Mouse (Mus musculus) limb, embryonic 14.5 days (tissue): Measurements from ENCODE around the gene Xlr4c. TPM values are rescaled to one million over a fixed set of nuclear protein-coding genes. Genes with fewer than 3 reads are reported as not detected.
"Not testable (repeated sequence)": the region's sequence is repeated elsewhere in the genome, so short reads cannot be mapped to it uniquely, and the experiment has no call there.

ENCODE experiments used
- ATAC-seq: fragments of 200-750 bp; cut with Nextera tagmentation; 2 replicates; pipeline ENCODE4 v1.8.0; 2017; ENCODE audit warnings: low read depth, moderate number of reproducible peaks, moderate TSS enrichment; ENCODE audit not compliant: low FRiP score
- DNase-seq: peaks from one replicate; pipeline ENCODE4 v3.0.0-alpha.2; 2015; ENCODE audit warnings: low spot score
- H3K27ac ChIP-seq: fragments of 300-500 bp; sonication (generic); replicated peaks from 2 replicates; pipeline ENCODE4 v1.5.1; 2014; ENCODE audit warnings: low read depth, mild to moderate bottlenecking, low read length, moderate library complexity, mixed read lengths
- H3K27me3 ChIP-seq: fragments of 300-500 bp; sonication (generic); 2 replicates; pipeline ENCODE4 v1.6.1; 2014; ENCODE audit warnings: low read length, mixed read lengths; ENCODE audit not compliant: control insufficient read depth, insufficient read depth
- H3K36me3 ChIP-seq: fragments of 300-500 bp; sonication (generic); 2 replicates; pipeline ENCODE4 v1.6.1; 2014; ENCODE audit warnings: mild to moderate bottlenecking, low read length, moderate library complexity, mixed read lengths; ENCODE audit not compliant: control insufficient read depth, insufficient read depth
- H3K4me1 ChIP-seq: fragments of 300-500 bp; sonication (generic); 2 replicates; pipeline ENCODE4 v1.6.1; 2014; ENCODE audit warnings: antibody characterized with exemption, low read length, mixed read lengths; ENCODE audit not compliant: control insufficient read depth, insufficient read depth
- H3K4me2 ChIP-seq: fragments of 300-500 bp; sonication (generic); replicated peaks from 2 replicates; pipeline ENCODE4 v1.6.1; 2014; ENCODE audit warnings: low read depth, mild to moderate bottlenecking, low read length, moderate library complexity; ENCODE audit not compliant: severe bottlenecking
- H3K4me3 ChIP-seq: fragments of 300-500 bp; sonication (generic); replicated peaks from 2 replicates; pipeline ENCODE4 v1.5.1; 2014; ENCODE audit warnings: low read length
- H3K9ac ChIP-seq: fragments of 300-500 bp; sonication (generic); 2 replicates; pipeline ENCODE4 v1.6.1; 2014; ENCODE audit warnings: mild to moderate bottlenecking, low read depth, low read length, moderate library complexity; ENCODE audit not compliant: severe bottlenecking
- H3K9me3 ChIP-seq: fragments of 300-500 bp; sonication (generic); 2 replicates; pipeline ENCODE4 v1.6.1; 2016; ENCODE audit warnings: low read length; ENCODE audit not compliant: control insufficient read depth
- POLR2A ChIP-seq: fragments of 200-500 bp; IDR thresholded peaks from 2 replicates; pipeline ENCODE4 v1.8.0; 2012; ENCODE audit warnings: inconsistent platforms, mild to moderate bottlenecking, moderate library complexity, borderline replicate concordance; ENCODE audit not compliant: insufficient read depth, insufficient read length; ENCODE audit errors: extremely low read depth
- WGBS: fragments of 180-500 bp; shearing (Covaris S2); extraction: QIAGEN DNeasy Blood & Tissue Kit; methylation state at CpG from one replicate; pipeline ENCODE4 v1.1.7; 2014; 5-methylcytosine and 5-hydroxymethylcytosine counted together
- polyA plus RNA-seq, 2 experiments: library from polyadenylated mRNA; depleted of rRNA in 1 of 2; stranded (reverse) in 1 of 2; unstranded in 1 of 2; fragments of >200 nt; fragmentation: Nextera tagmentation in 1 of 2; extraction: Ambion mirVana in 1 of 2; gene quantifications; 2 replicates each; pipeline versions ENCODE4 v1.2.1 to v1.2.3; 2012 to 2014

The Xlr4c gene
- polyA plus RNA-seq (2012; rRNA removed) (0.47 TPM in 1 of 2 replicates, not detected in the other), polyA plus RNA-seq (2014; fragmentation: Nextera tagmentation; extraction: Ambion mirVana) (not detected in 2 replicates)

GRCm38 (mm10) chrX:73242821-73243325 lies at the start of gene Xlr4c:
Gene Xlr4c (minus strand): TSS chrX:73243130.
- 85% methylated on average over 12 of the region's 14 CpGs for WGBS
- H3K9ac ChIP-seq, H3K27me3 ChIP-seq, H3K4me3 ChIP-seq, H3K36me3 ChIP-seq, ATAC-seq, DNase-seq, H3K9me3 ChIP-seq, H3K4me1 ChIP-seq, H3K27ac ChIP-seq, H3K4me2 ChIP-seq: not testable (repeated sequence)

GRCm38 (mm10) chrX:73265270-73265669 lies 22.3 kb upstream of the Xlr4c start, which contains the start of gene Xlr3c:
Gene Xlr3c (minus strand): TSS chrX:73265390.
- H3K4me2 ChIP-seq, H3K9ac ChIP-seq, DNase-seq, ATAC-seq, H3K9me3 ChIP-seq, H3K4me1 ChIP-seq, H3K27ac ChIP-seq, H3K27me3 ChIP-seq, H3K36me3 ChIP-seq, H3K4me3 ChIP-seq: not testable (repeated sequence)
- WGBS: 89% methylated on average over 13 of the region's 14 CpGs

GRCm38 (mm10) chrX:73262428-73262827 lies 19.5 kb upstream of the Xlr4c start:
- DNase-seq, H3K36me3 ChIP-seq, H3K9me3 ChIP-seq, H3K4me3 ChIP-seq, H3K9ac ChIP-seq, ATAC-seq, H3K27ac ChIP-seq, H3K27me3 ChIP-seq, H3K4me1 ChIP-seq, H3K4me2 ChIP-seq: not testable (repeated sequence)
- 70% methylated on average over 1 of the region's 2 CpGs for WGBS

- peaks cover 4% of the 10 kb centered on the region; the same call in 1 of the 2 replicates for H3K27me3 ChIP-seq
- H3K9me3 ChIP-seq: no peaks in the 10 kb centered on the region
- H3K4me3 ChIP-seq: peak overlapping the region; percentile 56
- peak overlapping the region; percentile 66; the same call in 1 of the 2 replicates for H3K9ac ChIP-seq
- H3K36me3 ChIP-seq: no peaks in the 10 kb centered on the region
- ATAC-seq (no peak), DNase-seq (no peak)
- TF ChIP-seq POLR2A: no peak
- no peak overlapping the region for H3K27ac ChIP-seq
- peak overlapping the region; percentile 75 for H3K4me2 ChIP-seq
- WGBS: 48% methylated on average over 3 of the region's 3 CpGs
- no peaks in the 10 kb centered on the region for H3K4me1 ChIP-seq
Observed at GRCm38 (mm10) chrX:73229288-73229687, 13.6 kb downstream of the Xlr4c start.

GRCm38 (mm10) chrX:73228606-73229214 lies 14.2 kb downstream of the Xlr4c start:
- peak overlapping the region; percentile 73 for H3K27ac ChIP-seq
- ATAC-seq (peak; percentile 48), DNase-seq (peak; percentile 13)
- H3K4me3 ChIP-seq: peak overlapping the region; percentile 56
- H3K9me3 ChIP-seq: no peaks in the 10 kb centered on the region
- peak overlapping the region; percentile 75 for H3K4me2 ChIP-seq
- 17% methylated on average over 10 of the region's 51 CpGs for WGBS
- no peaks in the 10 kb centered on the region for H3K4me1 ChIP-seq
- peak overlapping the region; percentile 66 for H3K9ac ChIP-seq
- H3K27me3 ChIP-seq: peaks cover 4% of the 10 kb centered on the region; the same call in 1 of the 2 replicates
- no peak for TF ChIP-seq POLR2A
- H3K36me3 ChIP-seq: no peaks in the 10 kb centered on the region
